8 mouse cellular contexts compared by ENCODE assay signal in genomic region chr11:96829813-96830538, GRCm38 (mm10). TPM values are rescaled to one million over a fixed set of nuclear protein-coding genes. Genes with fewer than 3 reads are reported as not detected.
DNase-seq lines count a peak whose midpoint lies in the region; ATAC-seq lines count a peak whose summit lies in the region.

Nfe2l1 (minus strand) TSS chr11:96829968.

- H3K9me3 ChIP-seq in lung, embryonic 16.5 days (ENCODE audit: control insufficient read depth, low read length): no peaks in the 10 kb centered on the region

- WGBS in lung, embryonic 16.5 days: under 1% methylated on average over 51 of the region's 51 CpGs

- H3K27me3 ChIP-seq in lung, embryonic 16.5 days (ENCODE audit: control insufficient read depth, insufficient read depth, low read depth, low read length): no peaks in the 10 kb centered on the region

- ATAC-seq in hematopoietic stem cell, adult 5-6 weeks (replicated peaks in 1 of 2; ENCODE audit: insufficient read depth in 1 of 2, low FRiP score in 2 of 2, low TSS enrichment in 1 of 2, low read depth in 1 of 2, poor library complexity in 2 of 2, severe bottlenecking in 2 of 2): peak; percentile 96 to 97
- peak; percentile 98 for ATAC-seq in lung, embryonic 16.5 days (ENCODE audit: low read depth)

- H3K27ac ChIP-seq in lung, embryonic 16.5 days (ENCODE audit: low read length): peak within 1 kb of the TSS; percentile 98

- peak within 1 kb of the TSS; percentile 69 for H3K4me2 ChIP-seq in lung, embryonic 16.5 days (ENCODE audit: low read depth, low read length)

- peak within 1 kb of the TSS; percentile 81 for H3K9ac ChIP-seq in lung, embryonic 16.5 days (ENCODE audit: low read length)

- peak within 1 kb of the TSS; percentile 75 for H3K4me3 ChIP-seq in lung, embryonic 16.5 days (ENCODE audit: low read length)

- peak; percentile 99 for DNase-seq in MEL-GATA-1-ER (ENCODE audit: extremely low read depth, low read depth)
- peak; percentile 98 for DNase-seq in cerebellum, adult 8-10 months
- peak; percentile 99 for DNase-seq in forelimb bud, embryonic 11.5 days (ENCODE audit: low read depth, low spot score)
- peak; percentile 99 for DNase-seq in layer of hippocampus, adult 9-10 months (ENCODE audit: low spot score)
- DNase-seq in ovary, postnatal 10 days (ENCODE audit: low spot score): peak; percentile 92
- peak; percentile 93 to 99 for DNase-seq in thymus, postnatal 10 days (ENCODE audit: low spot score in 2 of 2)

- H3K4me1 ChIP-seq in lung, embryonic 16.5 days (replicated peaks; ENCODE audit: control insufficient read depth, insufficient read depth, low read length): peaks cover 42% of the 10 kb centered on the region

- H3K36me3 ChIP-seq in lung, embryonic 16.5 days (ENCODE audit: control insufficient read depth, insufficient read depth, low read length): peaks cover 5% of the 10 kb centered on the region; the same call in 1 of the 2 replicates

RNA-seq across cellular contexts. Expression of gene Nfe2l1, which starts in this region (rescaled TPM):
- total RNA-seq in hematopoietic stem cell, adult 5-6 weeks (2017): 50.1 and 51.6 TPM in 2 replicates
- polyA plus RNA-seq in lung, embryonic 16.5 days (2015; fragmentation: Nextera tagmentation; extraction: Ambion mirVana): 68.2 and 68.8 TPM in 2 replicates

Comparison
In these comparisons a context has a peak if more than half of its experiments do, and no peak if none do; other contexts are left out.
1. Peak in every context shown above with its lines: DNase-seq, ATAC-seq, H3K4me3 ChIP-seq and H3K27ac ChIP-seq.